In the genomic region with DNA sequence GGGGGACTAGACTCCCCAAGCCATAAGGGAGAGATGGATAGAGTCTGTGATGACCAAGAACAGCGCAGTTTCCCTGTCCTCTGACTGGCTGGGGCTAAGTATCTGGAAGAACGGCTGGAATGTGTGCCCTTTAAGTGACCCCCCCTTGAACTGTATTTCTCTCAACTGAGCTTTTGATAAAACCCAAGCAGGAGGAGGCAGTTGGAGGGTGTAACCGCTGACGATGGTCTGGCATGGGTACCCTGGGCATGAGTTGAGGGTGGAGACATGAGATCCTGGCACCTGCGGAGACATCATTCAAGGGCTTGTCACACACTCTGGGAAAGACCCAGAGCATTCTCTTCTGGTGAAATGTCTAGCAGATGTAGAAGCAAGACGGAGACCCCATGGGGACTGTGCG, we compare ENCODE assay signal across 19 mouse cellular contexts.
DNase-seq lines count a peak whose midpoint lies in the region; ATAC-seq and TF ChIP-seq lines count a peak whose summit lies in the region.
"Had no signal": no experiment of that assay in that cellular context is flagged by ENCODE, and none has a peak within 500 bp of the region (broad histone marks: within the 10 kb centered on the region; RNA-seq: fewer than 3 reads in every experiment).

No protein-coding gene starts in this region.

- no peaks in the 10 kb centered on the region for H3K36me3 ChIP-seq in heart, embryonic 12.5 days
- H3K36me3 ChIP-seq in heart, adult 2 months (ENCODE audit: control insufficient read depth, insufficient read depth, low read length): no peaks in the 10 kb centered on the region
- no peaks in the 10 kb centered on the region for H3K36me3 ChIP-seq in lung, embryonic 14.5 days (ENCODE audit: insufficient read depth)
- no peaks in the 10 kb centered on the region for H3K36me3 ChIP-seq in limb, embryonic 14.5 days (ENCODE audit: control insufficient read depth, insufficient read depth, low read length)
- H3K36me3 ChIP-seq: liver, embryonic 13.5 days had no signal

- no peaks in the 10 kb centered on the region for H3K9me3 ChIP-seq in heart, embryonic 12.5 days (replicated peaks)
- H3K9me3 ChIP-seq in lung, embryonic 14.5 days (ENCODE audit: low read depth, low read length): no peaks in the 10 kb centered on the region
- no peaks in the 10 kb centered on the region for H3K9me3 ChIP-seq in limb, embryonic 14.5 days (ENCODE audit: control insufficient read depth, low read length)
- H3K9me3 ChIP-seq: liver, embryonic 13.5 days; megakaryocyte, embryonic 14.5 days had no signal

- no peak overlapping the region for H3K9ac ChIP-seq in heart, embryonic 12.5 days
- H3K9ac ChIP-seq in heart, adult 2 months (ENCODE audit: low read depth, low read length): no peak overlapping the region
- H3K9ac ChIP-seq in lung, embryonic 14.5 days: no peak overlapping the region
- no peak overlapping the region for H3K9ac ChIP-seq in limb, embryonic 14.5 days (ENCODE audit: low read depth, low read length, severe bottlenecking)
- H3K9ac ChIP-seq: forebrain, postnatal 0 days; liver, embryonic 13.5 days had no signal

- no peak overlapping the region for H3K4me3 ChIP-seq in heart, embryonic 12.5 days
- H3K4me3 ChIP-seq in heart, adult 2 months: no peak overlapping the region
- no peak overlapping the region for H3K4me3 ChIP-seq in lung, embryonic 14.5 days (ENCODE audit: low read depth, low read length)
- no peak overlapping the region for H3K4me3 ChIP-seq in brown adipose tissue, adult 24 weeks (ENCODE audit: insufficient read depth, low read depth, low read length)
- H3K4me3 ChIP-seq in limb, embryonic 14.5 days (replicated peaks; ENCODE audit: low read length): no peak overlapping the region
- H3K4me3 ChIP-seq: liver, embryonic 13.5 days; megakaryocyte, embryonic 14.5 days had no signal

- peaks cover 43% of the 10 kb centered on the region for H3K4me1 ChIP-seq in heart, embryonic 12.5 days (replicated peaks)
- H3K4me1 ChIP-seq in heart, adult 2 months (ENCODE audit: control insufficient read depth, insufficient read depth, low read length): peaks cover 16% of the 10 kb centered on the region
- peaks cover 22% of the 10 kb centered on the region for H3K4me1 ChIP-seq in lung, embryonic 14.5 days (ENCODE audit: insufficient read depth)
- peaks cover 31% of the 10 kb centered on the region for H3K4me1 ChIP-seq in brown adipose tissue, adult 24 weeks (ENCODE audit: control insufficient read depth, insufficient read depth, insufficient read length, low read length)
- H3K4me1 ChIP-seq in limb, embryonic 14.5 days (ENCODE audit: control insufficient read depth, insufficient read depth, low read length): peaks cover 16% of the 10 kb centered on the region

- 0 out of 2 replicates have a peak overlapping the region, but pooled peaks have one; percentile 7 for H3K27ac ChIP-seq in heart, embryonic 12.5 days (ENCODE audit: poor library complexity, severe bottlenecking)
- H3K27ac ChIP-seq in heart, adult 2 months: no peak overlapping the region; the same call in 1 of the 2 replicates
- H3K27ac ChIP-seq in lung, embryonic 14.5 days (ENCODE audit: low read depth): peak overlapping the region; percentile 55; the same call in 1 of the 2 replicates
- peak overlapping the region; percentile 96 for H3K27ac ChIP-seq in brown adipose tissue, adult 24 weeks (replicated peaks; ENCODE audit: low read depth, low read length)
- 0 out of 2 replicates have a peak overlapping the region, but pooled peaks have one; percentile 5 for H3K27ac ChIP-seq in limb, embryonic 14.5 days (replicated peaks; ENCODE audit: low read depth, low read length)
- H3K27ac ChIP-seq: liver, embryonic 13.5 days had no signal

- no peak for DNase-seq in heart, adult 2 months
- peak; percentile 64 for DNase-seq in lung, embryonic 14.5 days
- no peak for DNase-seq in lung, postnatal 4 days
- DNase-seq in limb, embryonic 14.5 days (ENCODE audit: low spot score): no peak
- no peak for DNase-seq in urinary bladder, adult 2 months (ENCODE audit: low spot score)
- DNase-seq in ovary, postnatal 10 days (ENCODE audit: low spot score): no peak
- DNase-seq: adrenal gland, adult 8-10 months; cerebellum, postnatal 10 days; forebrain, postnatal 0 days; gastrocnemius, postnatal 10 days; kidney, postnatal 14 days; layer of hippocampus, adult 9-11 months; liver, embryonic 13.5 days; right cerebral cortex, postnatal 25 days; thymus, adult 2 months had no signal

- WGBS in heart, embryonic 12.5 days: 44% methylated on average over 7 of the region's 7 CpGs
- 56% methylated on average over 7 of the region's 7 CpGs for WGBS in heart, adult 2 months
- 39% methylated on average over 7 of the region's 7 CpGs for WGBS in lung, embryonic 14.5 days
- 65% methylated on average over 7 of the region's 7 CpGs for WGBS in limb, embryonic 14.5 days

- peak overlapping the region; percentile 30 for H3K4me2 ChIP-seq in heart, embryonic 12.5 days
- H3K4me2 ChIP-seq in lung, embryonic 14.5 days: no peak overlapping the region
- no peak overlapping the region for H3K4me2 ChIP-seq in limb, embryonic 14.5 days (replicated peaks; ENCODE audit: low read depth, low read length, severe bottlenecking)
- H3K4me2 ChIP-seq: liver, embryonic 13.5 days had no signal

- H3K27me3 ChIP-seq in heart, embryonic 12.5 days (replicated peaks): no peaks in the 10 kb centered on the region
- no peaks in the 10 kb centered on the region for H3K27me3 ChIP-seq in heart, adult 2 months (ENCODE audit: control insufficient read depth, insufficient read depth, low read length)
- H3K27me3 ChIP-seq in lung, embryonic 14.5 days (ENCODE audit: insufficient read depth, low read length): no peaks in the 10 kb centered on the region
- H3K27me3 ChIP-seq in limb, embryonic 14.5 days (ENCODE audit: control insufficient read depth, insufficient read depth, low read length): no peaks in the 10 kb centered on the region

- no peaks in the 10 kb centered on the region for H3K79me2 ChIP-seq in heart, adult 2 months (replicated peaks; ENCODE audit: control insufficient read depth, insufficient read depth, low read length)

- TF ChIP-seq EP300 in heart, adult 2 months (IDR thresholded peaks at IDR 0.05; ENCODE audit: insufficient read depth, low read depth, low read length): no peak

- TF ChIP-seq CTCF in heart, adult 2 months (IDR thresholded peaks at IDR 0.05): no peak
- no peak for TF ChIP-seq CTCF in lung, embryonic 14.5 days (IDR thresholded peaks at IDR 0.05; ENCODE audit: low read depth)

- peak; percentile 34; the same call in 1 of the 2 replicates for ATAC-seq in heart, embryonic 12.5 days (ENCODE audit: insufficient number of reproducible peaks, low FRiP score)
- ATAC-seq in lung, embryonic 14.5 days (ENCODE audit: insufficient read depth): peak; percentile 45; the same call in 1 of the 2 replicates
- ATAC-seq in limb, embryonic 14.5 days (ENCODE audit: low FRiP score, low read depth): no peak
- ATAC-seq: forebrain, postnatal 0 days; inflammation-experienced regulatory T-cells, adult 6 months had no signal

- intact Hi-C loops in heart, adult 2 months (cut with DNase I): no loop called here

- TF ChIP-seq POLR2A in heart, adult 2 months (IDR thresholded peaks at IDR 0.05; ENCODE audit: insufficient read depth, low read depth, low read length): no peak
- TF ChIP-seq POLR2A in limb, embryonic 14.5 days (IDR thresholded peaks at IDR 0.05; ENCODE audit: borderline replicate concordance, extremely low read depth, insufficient read depth, insufficient read length): no peak
